Mouse (Mus musculus) brain, embryonic 14.5 days (tissue): ENCODE data around the gene Elovl2. TPM values are rescaled to one million over a fixed set of nuclear protein-coding genes. Genes with fewer than 3 reads are reported as not detected.

Source experiments
- DNase-seq: peaks from one replicate; pipeline ENCODE4 v3.0.0-alpha.2; 2011; ENCODE audit warnings: low read depth
- CTCF ChIP-seq: fragments of 200-500 bp; IDR thresholded peaks from 2 replicates; pipeline ENCODE4 v1.5.1; 2012; ENCODE audit warnings: inconsistent platforms, mild to moderate bottlenecking, moderate library complexity, borderline replicate concordance; ENCODE audit not compliant: insufficient read depth, insufficient read length; ENCODE audit errors: extremely low read depth
- POLR2A ChIP-seq: fragments of 200-500 bp; IDR thresholded peaks from 2 replicates; pipeline ENCODE4 v1.6.1; 2012; ENCODE audit warnings: mild to moderate bottlenecking, inconsistent platforms, borderline replicate concordance; ENCODE audit not compliant: poor library complexity, insufficient read depth, insufficient read length, severe bottlenecking; ENCODE audit errors: extremely low read depth
- polyA plus RNA-seq: library from polyadenylated mRNA; depleted of rRNA; stranded (reverse); fragments of >200 nt; gene quantifications from 2 replicates; pipeline ENCODE4 v1.2.3, GENCODE M21; 2012; rRNA removed

Elovl2 gene
- polyA plus RNA-seq, 1 experiment, result 39.5 TPM

GRCm38 (mm10) chr13:41200861-41201260, 19.3 kb downstream of the Elovl2 start:
- no peak for DNase-seq
- TF ChIP-seq POLR2A (no peak), CTCF (no peak)

- no peak for DNase-seq
- TF ChIP-seq CTCF (no peak), POLR2A (no peak)
These were observed 24.4 kb downstream of the Elovl2 start for GRCm38 (mm10) chr13:41195640-41196333.

GRCm38 (mm10) chr13:41187886-41188285, 32.3 kb downstream of the Elovl2 start:
- TF ChIP-seq POLR2A (no peak), CTCF (no peak)
- DNase-seq, result peak; percentile 11

- TF ChIP-seq CTCF (peak; percentile 37; the same call in 1 of the 2 replicates), POLR2A (no peak)
- peak; percentile 25 for DNase-seq
These were observed 61.8 kb downstream of the Elovl2 start for GRCm38 (mm10) chr13:41158426-41158825.

GRCm38 (mm10) chr13:41153146-41153545, 67.1 kb downstream of the Elovl2 start:
- no peak for DNase-seq
- TF ChIP-seq CTCF, result no peak
- no peak for TF ChIP-seq POLR2A

- peak; percentile 67 for DNase-seq
- TF ChIP-seq CTCF (peak; percentile 71; the same call in 1 of the 2 replicates), POLR2A (no peak)
These were observed 73.9 kb downstream of the Elovl2 start for GRCm38 (mm10) chr13:41146271-41146670.

GRCm38 (mm10) chr13:41145433-41145970, 74.7 kb downstream of the Elovl2 start:
- no peak for DNase-seq
- no peak for TF ChIP-seq POLR2A
- TF ChIP-seq CTCF, result no peak

GRCm38 (mm10) chr13:41134901-41135300, 85.3 kb downstream of the Elovl2 start:
- DNase-seq, result peak; percentile 79
- TF ChIP-seq POLR2A (no peak), CTCF (peak; percentile 84)

Other genes starting within 250 kb of the Elovl2 start
- gene Pak1ip1, start 219.4 kb downstream of the Elovl2 start, polyA plus RNA-seq, result 49.9 and 65.4 TPM in 2 replicates
- 69.9 and 84.6 TPM in 2 replicates for gene Tmem14c, start 204.1 kb downstream of the Elovl2 start, polyA plus RNA-seq
- 1.3 and 1.7 TPM in 2 replicates for gene Mak, start 140.7 kb downstream of the Elovl2 start, polyA plus RNA-seq
- not detected in 2 replicates for gene Gcm2, start 109.4 kb downstream of the Elovl2 start, polyA plus RNA-seq
- gene Sycp2l, start 106.1 kb downstream of the Elovl2 start, polyA plus RNA-seq, result 0.04 TPM in 1 of 2 replicates, not detected in the other
- 17.3 and 24.5 TPM in 2 replicates for gene Smim13, start 29.4 kb upstream of the Elovl2 start, polyA plus RNA-seq
- gene Gm17364, start 53.6 kb upstream of the Elovl2 start, polyA plus RNA-seq, result not detected in 2 replicates